Mouse (Mus musculus) lung, postnatal 0 days (tissue): ENCODE data around the gene BC049352. TPM values are rescaled to one million over a fixed set of nuclear protein-coding genes. Genes with fewer than 3 reads are reported as not detected.

Source experiments
- ATAC-seq: fragments of 200-750 bp; cut with Nextera tagmentation; 2 replicates; pipeline ENCODE4 v1.8.0; 2017; ENCODE audit warnings: moderate library complexity
- DNase-seq: peaks from one replicate; pipeline ENCODE4 v3.0.0-alpha.2; 2016; ENCODE audit warnings: low spot score
- H3K27ac ChIP-seq: fragments of 300-500 bp; sonication (generic); 2 replicates; pipeline ENCODE4 v1.5.1; 2014; ENCODE audit warnings: antibody characterized with exemption, mild to moderate bottlenecking, low read length, mixed read lengths
- H3K27me3 ChIP-seq: fragments of 300-500 bp; sonication (generic); replicated peaks from 2 replicates; pipeline ENCODE4 v1.6.1; 2014; ENCODE audit warnings: low read length, mixed read lengths; ENCODE audit not compliant: insufficient read depth
- H3K36me3 ChIP-seq: fragments of 300-500 bp; sonication (generic); 2 replicates; pipeline ENCODE4 v1.6.1; 2014; ENCODE audit warnings: low read length, mixed read lengths; ENCODE audit not compliant: insufficient read depth
- H3K4me1 ChIP-seq: fragments of 300-500 bp; sonication (generic); 2 replicates; pipeline ENCODE4 v1.6.1; 2014; ENCODE audit warnings: antibody characterized with exemption, low read depth, low read length, mixed read lengths; ENCODE audit not compliant: insufficient read depth
- H3K4me2 ChIP-seq: fragments of 300-500 bp; sonication (generic); replicated peaks from 2 replicates; pipeline ENCODE4 v1.6.1; 2014; ENCODE audit warnings: low read depth, mild to moderate bottlenecking, low read length, moderate library complexity, mixed read lengths
- H3K4me3 ChIP-seq: fragments of 300-500 bp; sonication (generic); 2 replicates; pipeline ENCODE4 v1.5.1; 2014; ENCODE audit warnings: low read depth, low read length
- H3K9ac ChIP-seq: fragments of 300-500 bp; sonication (generic); replicated peaks from 2 replicates; pipeline ENCODE4 v1.6.1; 2014; ENCODE audit warnings: low read depth, mild to moderate bottlenecking
- H3K9me3 ChIP-seq: fragments of 300-500 bp; sonication (generic); 2 replicates; pipeline ENCODE4 v1.6.1; 2016; ENCODE audit warnings: low read length, mixed read lengths
- CTCF ChIP-seq: IDR thresholded peaks from 2 replicates; pipeline ENCODE4 v1.5.1; 2016; ENCODE audit warnings: antibody characterized with exemption, mild to moderate bottlenecking
- EP300 ChIP-seq: IDR thresholded peaks from 2 replicates; pipeline ENCODE4 v1.6.1; 2016; ENCODE audit warnings: antibody characterized with exemption, mild to moderate bottlenecking, control low read depth
- whole genome bisulfite sequencing: fragments of 180-500 bp; shearing (Covaris S2); extraction: QIAGEN DNeasy Blood & Tissue Kit; methylation state at CpG from one replicate; pipeline ENCODE4 v1.1.7; 2014; 5-methylcytosine and 5-hydroxymethylcytosine counted together
- polyA plus RNA-seq: library from polyadenylated mRNA; unstranded; fragments of >200 nt; fragmentation: Nextera tagmentation; extraction: Ambion mirVana; gene quantifications from 2 replicates; pipeline ENCODE4 v1.2.1, GENCODE M21; 2015

BC049352 gene
- polyA plus RNA-seq, 1 experiment from 2014 or later = 0.11 TPM

GRCm38 (mm10) chr9:45241397-45241796 lies 59.6 kb downstream of the BC049352 start:
- Histone ChIP-seq H3K9ac (no peak overlapping the region), H3K4me2 (no peak overlapping the region), H3K27ac (no peak overlapping the region), H3K4me1 (no peaks in the 10 kb centered on the region), H3K36me3 (no peaks in the 10 kb centered on the region), H3K9me3 (no peaks in the 10 kb centered on the region), H3K4me3 (no peak overlapping the region), H3K27me3 (no peaks in the 10 kb centered on the region)
- ATAC-seq (no peak), DNase-seq (no peak)
- TF ChIP-seq EP300 (no peak), CTCF (no peak)
- 72% methylated on average over 5 of the region's 5 CpGs for WGBS

- WGBS = 70% methylated on average over 1 of the region's 1 CpGs
- no peak for TF ChIP-seq CTCF
- TF ChIP-seq EP300 = no peak
- Histone ChIP-seq H3K4me1 (no peaks in the 10 kb centered on the region), H3K4me2 (no peak overlapping the region), H3K36me3 (no peaks in the 10 kb centered on the region), H3K9ac (no peak overlapping the region), H3K27ac (no peak overlapping the region), H3K9me3 (no peaks in the 10 kb centered on the region), H3K4me3 (no peak overlapping the region), H3K27me3 (no peaks in the 10 kb centered on the region)
- DNase-seq = no peak
- no peak for ATAC-seq
These were observed 63.6 kb downstream of the BC049352 start for GRCm38 (mm10) chr9:45245432-45245831.

GRCm38 (mm10) chr9:45246060-45246459 lies 64.3 kb downstream of the BC049352 start:
- Histone ChIP-seq H3K36me3 (no peaks in the 10 kb centered on the region), H3K9ac (no peak overlapping the region), H3K4me1 (no peaks in the 10 kb centered on the region), H3K9me3 (no peaks in the 10 kb centered on the region), H3K4me2 (no peak overlapping the region), H3K27ac (no peak overlapping the region), H3K27me3 (no peaks in the 10 kb centered on the region), H3K4me3 (no peak overlapping the region)
- TF ChIP-seq CTCF (no peak), EP300 (no peak)
- DNase-seq (peak; percentile 34), ATAC-seq (peak; percentile 50)
- WGBS = 84% methylated on average over 6 of the region's 6 CpGs

GRCm38 (mm10) chr9:45247536-45247935 lies 65.7 kb downstream of the BC049352 start:
- Histone ChIP-seq H3K4me3 (no peak overlapping the region), H3K27me3 (no peaks in the 10 kb centered on the region), H3K4me1 (no peaks in the 10 kb centered on the region), H3K4me2 (no peak overlapping the region), H3K9me3 (no peaks in the 10 kb centered on the region), H3K27ac (no peak overlapping the region), H3K36me3 (no peaks in the 10 kb centered on the region), H3K9ac (no peak overlapping the region)
- WGBS = 56% methylated on average over 2 of the region's 2 CpGs
- DNase-seq = no peak
- TF ChIP-seq EP300 = no peak
- no peak for ATAC-seq

- ATAC-seq = no peak
- Histone ChIP-seq H3K9me3 (no peaks in the 10 kb centered on the region), H3K4me2 (no peak overlapping the region), H3K9ac (no peak overlapping the region), H3K36me3 (no peaks in the 10 kb centered on the region), H3K4me3 (no peak overlapping the region), H3K27ac (no peak overlapping the region), H3K27me3 (no peaks in the 10 kb centered on the region), H3K4me1 (no peaks in the 10 kb centered on the region)
- 82% methylated on average over 7 of the region's 7 CpGs for WGBS
- no peak for DNase-seq
- TF ChIP-seq CTCF (no peak), EP300 (no peak)
These were observed 68.5 kb downstream of the BC049352 start for GRCm38 (mm10) chr9:45250306-45250705.

- Histone ChIP-seq H3K36me3 (no peaks in the 10 kb centered on the region), H3K9ac (no peak overlapping the region), H3K4me3 (no peak overlapping the region), H3K27me3 (no peaks in the 10 kb centered on the region), H3K27ac (no peak overlapping the region), H3K4me2 (no peak overlapping the region), H3K9me3 (no peaks in the 10 kb centered on the region), H3K4me1 (no peaks in the 10 kb centered on the region)
- DNase-seq = no peak
- TF ChIP-seq EP300 = no peak
- no peak for TF ChIP-seq CTCF
- no peak for ATAC-seq
- WGBS = 40% methylated on average over 3 of the region's 3 CpGs
These were observed 69.5 kb downstream of the BC049352 start for GRCm38 (mm10) chr9:45251281-45251680.

GRCm38 (mm10) chr9:45251990-45252389 lies 70.2 kb downstream of the BC049352 start:
- Histone ChIP-seq H3K9me3 (no peaks in the 10 kb centered on the region), H3K4me1 (no peaks in the 10 kb centered on the region), H3K9ac (no peak overlapping the region), H3K27ac (no peak overlapping the region), H3K36me3 (no peaks in the 10 kb centered on the region), H3K4me3 (no peak overlapping the region), H3K27me3 (no peaks in the 10 kb centered on the region), H3K4me2 (no peak overlapping the region)
- ATAC-seq (no peak), DNase-seq (no peak)
- TF ChIP-seq EP300 = no peak
- TF ChIP-seq CTCF = no peak
- WGBS = 47% methylated on average over 4 of the region's 4 CpGs
